Mouse (Mus musculus): ENCODE measurements at regions not wholly inside any gene's neighbourhood (a gene's known extent, or its start where the extent isn't known, plus 50 kb on each side); places are given as distances from the start of the nearest gene placed in this dataset.

DNA sequence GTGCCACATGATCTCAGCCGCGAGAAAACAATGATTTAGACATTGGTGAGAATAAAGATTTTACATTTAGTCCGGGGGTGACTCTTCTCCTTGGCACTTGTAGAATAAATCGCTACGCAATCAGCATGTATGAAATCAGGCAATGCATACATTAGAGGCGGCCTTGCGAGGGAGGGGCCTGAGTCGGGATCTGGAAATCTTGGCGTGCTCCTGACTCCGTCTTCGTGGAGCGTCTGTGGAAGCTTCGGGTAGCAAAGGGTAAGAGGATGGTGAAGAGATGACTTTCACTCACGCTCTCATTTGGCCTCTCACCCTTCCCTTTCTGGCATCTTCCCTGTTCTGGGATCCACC lies 167.1 kb downstream of the Nkx6-1 start:
- no peak for DNase-seq (ENCODE audit: low read depth, low spot score)

DNA sequence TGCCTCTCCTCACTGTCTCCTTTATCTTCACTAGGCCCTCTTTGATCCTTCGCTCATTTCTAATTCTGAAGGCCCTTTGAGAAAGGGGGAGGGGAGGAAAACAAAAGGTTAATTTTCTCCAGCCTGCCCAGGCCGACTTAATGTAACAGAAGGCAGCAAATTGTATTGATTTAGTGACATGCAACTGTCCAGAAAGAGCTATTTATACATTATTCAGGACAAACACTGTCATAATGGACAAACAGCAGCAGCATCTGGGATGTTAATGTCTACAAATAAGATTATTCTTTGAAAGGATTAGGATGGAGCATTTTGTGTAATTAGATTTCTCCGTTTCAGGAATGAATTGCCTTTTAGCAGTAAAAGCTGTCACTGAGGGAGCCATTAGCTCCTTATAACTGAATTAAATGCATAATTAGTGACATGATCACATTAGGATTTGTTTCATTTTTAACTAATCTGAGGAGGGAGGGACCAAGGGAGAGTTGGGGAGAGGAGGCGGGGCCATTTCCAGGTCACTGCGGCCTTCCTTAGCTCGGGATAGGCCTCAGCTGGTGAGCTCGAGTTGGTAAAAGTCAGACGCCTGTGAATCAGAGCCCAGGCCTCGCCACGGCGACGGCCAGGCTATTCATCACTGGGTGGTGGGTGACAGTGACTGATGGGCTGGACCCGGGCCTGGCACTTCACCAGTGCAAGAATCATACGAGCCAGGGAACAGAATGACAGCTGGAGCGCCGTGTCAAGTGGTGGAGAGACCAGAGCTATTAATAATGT lies 167.7 kb downstream of the Nkx6-1 start:
- DNase-seq (ENCODE audit: low read depth, low spot score), result no peak

DNA sequence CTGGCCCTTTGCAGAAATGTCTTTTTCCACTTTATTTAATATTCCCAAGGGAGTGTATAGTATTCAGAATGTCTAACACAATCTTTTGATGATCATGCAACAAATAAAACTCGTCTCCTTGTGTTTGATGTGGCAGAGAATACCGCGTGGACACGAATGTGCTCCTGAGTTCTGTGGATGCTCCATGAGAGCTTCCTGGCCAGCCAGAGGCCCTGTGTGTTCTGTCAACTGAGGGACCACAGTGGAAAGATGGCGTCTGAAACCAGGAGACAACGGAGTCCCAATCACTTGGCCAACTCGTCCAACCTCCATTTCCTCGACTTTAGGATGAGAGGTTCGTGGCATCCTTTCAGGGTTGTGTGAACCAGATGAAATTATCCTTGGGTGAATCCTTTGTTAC lies 168.6 kb downstream of the Nkx6-1 start:
- no peak for DNase-seq (ENCODE audit: low read depth, low spot score)

DNA sequence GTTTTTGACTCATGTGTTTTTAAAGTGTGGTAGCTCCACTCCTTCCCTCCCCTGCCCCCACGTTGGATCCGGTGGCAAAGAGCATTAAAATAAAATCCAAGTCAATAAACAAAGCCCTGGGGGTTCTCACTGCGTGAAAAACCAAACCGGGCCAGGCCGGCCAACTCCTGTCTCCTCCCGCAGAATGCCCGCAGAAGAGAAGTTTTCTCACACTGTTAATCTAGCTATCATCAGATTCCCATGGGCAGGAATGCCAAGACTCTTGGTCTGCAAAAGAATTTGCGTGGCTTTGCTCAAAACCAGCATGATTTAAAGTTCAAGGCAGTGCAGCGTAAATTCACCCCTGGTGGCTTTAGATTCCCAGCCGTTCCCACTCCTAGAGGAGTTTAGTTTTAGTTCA lies 219.0 kb downstream of the Nkx6-1 start:
- DNase-seq (ENCODE audit: low read depth, low spot score), result peak; percentile 16

DNA sequence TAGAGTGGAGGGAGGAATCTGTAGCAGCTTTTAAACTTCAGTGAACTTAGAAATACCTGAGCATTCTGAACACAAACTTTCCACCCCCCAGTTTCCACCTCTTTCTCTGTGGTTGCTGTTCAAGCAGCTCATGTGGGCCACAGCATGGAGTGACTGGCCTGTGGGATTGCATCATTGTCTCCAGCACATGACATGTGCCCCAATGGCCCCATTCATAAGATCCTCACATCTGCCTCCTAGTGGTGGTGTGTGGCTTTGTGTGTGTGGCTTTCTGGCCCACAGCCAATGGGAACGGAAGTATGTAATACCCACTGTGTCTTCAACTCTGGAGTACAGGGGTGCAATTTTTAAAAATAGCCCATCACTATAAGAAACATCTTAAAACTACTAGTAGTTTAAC lies 223.0 kb downstream of the Nkx6-1 start:
- DNase-seq (ENCODE audit: low read depth, low spot score), result peak; percentile 34

- DNase-seq (ENCODE audit: low read depth, low spot score), result no peak
These were observed 227.0 kb downstream of the Nkx6-1 start for GRCm38 (mm10) chr5:101437666-101438299.

- peak; percentile 10 for DNase-seq (ENCODE audit: low read depth, low spot score)
These were observed 238.6 kb downstream of the Nkx6-1 start for GRCm38 (mm10) chr5:101426067-101426771.

GRCm38 (mm10) chr5:101384316-101384715 lies 280.5 kb downstream of the Nkx6-1 start:
- DNase-seq (ENCODE audit: low read depth, low spot score), result no peak

- DNase-seq (ENCODE audit: low read depth, low spot score), result peak; percentile 66
These were observed 283.4 kb downstream of the Nkx6-1 start for GRCm38 (mm10) chr5:101381361-101381760.

GRCm38 (mm10) chr5:101376657-101377056 lies 288.1 kb downstream of the Nkx6-1 start:
- DNase-seq (ENCODE audit: low read depth, low spot score), result no peak

DNA sequence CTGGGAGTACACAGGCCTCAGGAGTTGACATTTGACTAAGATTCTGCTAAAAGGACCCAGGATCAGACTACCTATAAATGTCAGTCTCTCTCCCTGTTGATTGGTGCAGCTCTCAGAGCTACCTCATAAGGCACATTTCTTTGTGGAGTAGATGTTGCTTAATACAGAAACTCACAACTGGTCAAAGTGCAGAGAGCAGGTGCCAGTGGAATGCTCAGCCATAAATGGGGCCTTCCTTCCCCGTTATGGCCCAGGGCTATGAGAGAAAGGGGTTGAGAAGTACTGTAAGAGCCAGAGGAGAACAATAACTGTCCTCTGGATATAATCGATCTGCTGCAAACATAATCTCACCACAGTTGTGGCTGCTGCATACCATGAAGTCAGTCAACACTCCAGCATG lies 290.7 kb downstream of the Nkx6-1 start:
- DNase-seq (ENCODE audit: low read depth, low spot score), result no peak

DNA sequence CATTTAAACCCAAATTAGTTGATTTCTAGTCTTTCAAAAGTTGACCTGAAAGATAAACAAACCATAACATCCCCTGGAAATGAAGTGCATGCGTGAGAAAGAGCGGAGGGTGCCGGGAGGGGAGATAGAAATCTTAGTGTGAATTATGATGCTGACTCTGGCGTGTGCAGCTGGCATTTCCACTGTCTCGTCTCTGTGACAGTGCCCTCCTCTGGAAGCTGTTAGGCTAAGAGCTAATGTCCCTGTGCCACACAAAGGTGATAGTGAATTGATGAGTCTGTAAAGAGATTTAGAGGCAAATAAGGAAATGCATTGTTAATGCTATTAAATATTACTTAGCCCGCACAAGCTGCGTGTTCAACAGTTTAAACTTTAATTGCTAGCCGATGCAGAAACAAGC lies 292.6 kb downstream of the Nkx6-1 start:
- DNase-seq (ENCODE audit: low read depth, low spot score), result no peak

DNA sequence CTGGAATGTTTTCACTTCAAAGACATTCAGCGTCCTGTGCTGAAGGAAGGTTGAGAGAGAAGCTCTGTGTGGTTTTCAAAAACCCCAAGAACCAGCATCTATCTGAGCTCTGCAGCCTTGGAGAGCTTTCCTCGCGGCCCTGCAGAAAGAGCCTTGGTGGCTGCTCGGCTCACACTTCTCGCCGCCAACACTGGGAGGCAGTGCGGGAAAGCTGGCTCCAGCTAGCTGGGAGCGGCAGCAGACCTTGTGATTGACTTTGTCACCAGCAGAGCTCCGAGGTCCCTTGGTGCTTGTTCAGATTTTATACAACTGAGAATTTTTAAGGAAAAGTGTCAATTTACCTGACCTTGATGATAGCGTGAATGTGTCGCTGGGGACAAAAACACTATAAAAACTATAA lies 299.4 kb downstream of the Nkx6-1 start:
- peak; percentile 52 for DNase-seq (ENCODE audit: low read depth, low spot score)

DNA sequence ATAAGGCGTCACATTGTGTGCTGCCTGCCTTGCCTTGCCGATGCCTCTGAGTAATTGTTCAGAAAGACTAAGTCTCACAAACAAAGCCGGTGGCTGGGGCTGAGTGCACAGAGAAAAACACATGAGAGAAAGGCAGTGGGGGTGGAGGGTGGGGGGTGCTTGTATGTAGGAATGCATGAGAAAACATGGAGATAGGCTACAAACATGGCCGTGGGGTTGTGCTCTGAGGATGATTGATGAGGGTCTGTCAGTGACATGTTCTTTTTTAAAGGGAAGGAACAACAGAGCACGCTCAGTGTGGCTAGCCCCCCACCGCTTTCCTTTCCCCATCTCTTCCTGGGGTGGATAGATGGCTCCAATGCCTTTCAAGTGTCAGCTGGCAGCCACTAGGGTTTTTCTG lies 304.8 kb downstream of the Nkx6-1 start:
- no peak for DNase-seq (ENCODE audit: low read depth, low spot score)

- DNase-seq (ENCODE audit: low read depth, low spot score), result peak; percentile 88
These were observed 319.4 kb downstream of the Nkx6-1 start for GRCm38 (mm10) chr5:101345406-101345805.

DNA sequence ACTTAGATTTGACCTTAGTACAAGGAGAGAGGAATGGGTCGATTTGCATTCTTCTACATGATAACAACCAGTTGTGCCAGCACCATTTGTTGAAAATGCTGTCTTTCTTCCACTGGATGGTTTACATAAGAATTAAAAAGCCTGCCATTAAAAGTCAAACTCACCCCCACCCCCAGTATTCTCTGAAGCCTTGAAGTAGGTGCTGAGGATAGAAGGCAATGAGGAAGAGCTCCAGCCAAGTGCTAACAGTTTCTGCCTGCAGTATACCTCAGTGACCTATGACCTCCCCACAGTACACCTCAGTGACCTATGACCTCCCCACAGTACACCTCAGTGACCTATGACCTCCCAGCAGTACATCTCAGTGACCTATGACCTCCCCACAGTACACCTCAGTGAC lies 328.4 kb downstream of the Nkx6-1 start:
- peak; percentile 82 for DNase-seq (ENCODE audit: low read depth, low spot score)

GRCm38 (mm10) chr5:101331825-101332224 lies 333.0 kb downstream of the Nkx6-1 start:
- DNase-seq (ENCODE audit: low read depth, low spot score), result no peak

- DNase-seq (ENCODE audit: low read depth, low spot score), result peak; percentile 39
These were observed 338.7 kb downstream of the Nkx6-1 start for GRCm38 (mm10) chr5:101326122-101326521.

DNA sequence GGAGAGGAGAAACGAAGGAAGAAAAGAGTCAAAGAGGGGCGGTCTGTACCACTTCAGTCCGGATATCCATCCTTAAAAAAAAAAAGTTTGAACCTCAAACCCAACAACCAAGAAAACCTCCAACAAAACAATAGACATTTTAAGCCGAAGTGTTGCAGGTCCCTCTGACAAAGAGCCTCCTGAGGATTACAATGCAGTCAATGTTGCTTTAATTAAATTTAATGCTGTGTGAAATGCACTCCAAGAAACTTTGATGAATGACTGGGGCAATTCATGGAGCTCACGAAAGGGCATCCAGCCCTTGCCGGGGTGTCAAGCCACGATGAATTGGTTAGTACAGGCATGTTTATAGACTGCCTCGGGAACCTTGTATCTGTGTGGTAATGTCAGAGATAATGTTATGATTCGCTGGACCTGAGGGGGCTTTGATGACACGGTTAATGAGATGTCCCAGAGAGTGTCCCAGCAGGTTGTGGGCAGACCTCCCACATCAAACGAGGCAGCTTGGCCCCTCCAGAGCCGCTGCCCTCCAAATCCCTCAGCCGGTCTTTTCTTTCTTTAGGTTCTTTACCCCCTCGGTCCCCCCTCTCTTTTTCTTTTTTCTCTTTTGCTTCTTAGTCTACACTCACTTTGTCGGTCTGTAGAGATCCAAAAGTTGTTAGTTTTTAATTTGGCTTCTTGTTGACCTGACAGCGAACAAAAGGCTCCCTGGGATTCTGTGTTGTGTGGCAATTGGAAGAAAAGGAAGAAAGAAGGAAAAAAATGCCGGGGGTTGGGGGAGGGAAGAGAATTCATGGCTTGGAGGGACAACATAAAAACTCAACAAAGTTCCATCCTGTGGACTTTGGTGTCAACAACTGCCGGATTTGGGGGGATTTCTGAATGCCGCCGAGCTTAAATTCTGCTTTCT lies 341.5 kb downstream of the Nkx6-1 start:
- no peak for DNase-seq (ENCODE audit: low read depth, low spot score)

DNA sequence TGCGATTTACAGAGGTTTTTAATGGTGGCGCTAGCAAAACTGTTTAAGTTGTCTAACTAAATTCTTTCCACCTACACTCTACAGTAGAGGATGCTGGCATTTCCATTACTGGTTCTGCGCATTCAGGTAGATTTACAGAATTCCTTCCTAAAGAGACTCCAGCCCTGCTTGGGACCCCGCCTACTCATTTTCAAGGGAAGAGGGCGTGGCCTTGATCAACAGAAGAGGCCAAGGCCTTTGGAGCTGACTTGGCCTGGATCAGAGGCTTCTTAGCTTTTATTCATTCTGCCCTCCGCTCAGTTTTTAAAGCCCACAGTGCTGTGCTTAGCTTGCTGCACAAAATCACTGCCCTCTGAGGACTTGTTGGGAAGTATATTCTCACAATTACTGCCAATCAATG lies 364.8 kb downstream of the Nkx6-1 start:
- peak; percentile 60 for DNase-seq (ENCODE audit: low read depth, low spot score)

- no peak for DNase-seq (ENCODE audit: low read depth, low spot score)
These were observed 366.4 kb downstream of the Nkx6-1 start for GRCm38 (mm10) chr5:101298411-101298810.
